Mouse (Mus musculus) ES-E14 (cell line): Measurements from ENCODE around the gene Arpc5.

Source experiments
- HCFC1 ChIP-seq: IDR thresholded peaks from 2 replicates; pipeline ENCODE4 v1.6.1; 2012; ENCODE audit warnings: low read length, inconsistent platforms, borderline replicate concordance; ENCODE audit not compliant: insufficient read depth
- ZC3H11A ChIP-seq: IDR thresholded peaks from 2 replicates; pipeline ENCODE4 v1.6.1; 2012; ENCODE audit warnings: low read depth, mild to moderate bottlenecking, inconsistent platforms, low read length, borderline replicate concordance
- ZNF384 ChIP-seq: IDR thresholded peaks from 2 replicates; pipeline ENCODE4 v1.6.1; 2012; ENCODE audit warnings: low read depth, low read length, inconsistent platforms

DNA sequence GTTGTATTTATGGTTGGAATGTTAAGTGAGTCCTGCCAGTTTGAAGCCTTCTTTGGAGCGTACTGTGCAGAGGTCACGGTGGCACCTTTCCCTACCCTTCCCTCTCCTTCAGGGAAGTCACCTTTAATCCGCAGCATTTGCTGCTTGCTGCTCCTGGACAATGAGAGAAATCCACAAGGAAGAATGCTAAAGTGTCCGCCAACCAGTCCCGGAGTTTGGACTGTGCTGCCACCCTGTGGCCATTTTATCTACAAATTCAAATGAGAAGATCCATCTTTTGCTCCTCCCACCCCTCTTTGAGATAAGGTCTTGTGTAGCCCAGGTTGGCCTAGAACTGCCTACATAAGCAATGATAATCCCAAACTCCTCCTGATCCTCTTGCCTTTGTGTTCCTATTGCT lies 19.9 kb upstream of the Arpc5 start:
- TF ChIP-seq ZC3H11A (peak; percentile 83), ZNF384 (no peak), HCFC1 (no peak)
